Mouse (Mus musculus) liver, embryonic 14.5 days (tissue): Measurements from ENCODE around the gene Cltb. TPM values are rescaled to one million over a fixed set of nuclear protein-coding genes. Genes with fewer than 3 reads are reported as not detected.

Experiments used
- ATAC-seq: fragments of 200-750 bp; cut with Nextera tagmentation; 2 replicates; pipeline ENCODE4 v1.8.0; 2017; ENCODE audit warnings: moderate number of reproducible peaks, mild to moderate bottlenecking, moderate library complexity; ENCODE audit not compliant: insufficient read depth
- DNase-seq, 3 experiments: peaks; one replicate each; pipeline ENCODE4 v3.0.0-alpha.2; 2012 to 2013; ENCODE audit warnings: low read depth in 3 of 3, low spot score in 3 of 3
- H3K27ac ChIP-seq: fragments of 300-500 bp; sonication (generic); 2 replicates; pipeline ENCODE4 v1.5.1; 2014; ENCODE audit warnings: moderate library complexity, mild to moderate bottlenecking, control low read depth, inconsistent platforms
- H3K27me3 ChIP-seq: fragments of 300-500 bp; sonication (generic); 2 replicates; pipeline ENCODE4 v1.6.1; 2014; ENCODE audit warnings: mild to moderate bottlenecking, low read length, moderate library complexity; ENCODE audit not compliant: control insufficient read depth, insufficient read depth
- H3K36me3 ChIP-seq: fragments of 300-500 bp; sonication (generic); replicated peaks from 2 replicates; pipeline ENCODE4 v1.6.1; 2014; ENCODE audit warnings: low read depth; ENCODE audit not compliant: control insufficient read depth, insufficient read depth
- H3K4me1 ChIP-seq, 2 experiments: fragments of 200-500 bp in 1 of 2; fragments of 300-500 bp in 1 of 2; sonication (generic) in 1 of 2; replicated peaks; 2 replicates each; pipeline ENCODE4 v1.6.1; 2012 to 2014; ENCODE audit warnings: antibody characterized with exemption in 1 of 2, inconsistent platforms in 1 of 2, low read length in 1 of 2; ENCODE audit not compliant: control insufficient read depth in 2 of 2, insufficient read depth in 2 of 2
- H3K4me2 ChIP-seq: fragments of 300-500 bp; sonication (generic); 2 replicates; pipeline ENCODE4 v1.6.1; 2014; ENCODE audit warnings: low read depth, mild to moderate bottlenecking, control low read depth, moderate library complexity
- H3K4me3 ChIP-seq, 2 experiments: fragments of 200-500 bp in 1 of 2; fragments of 300-500 bp in 1 of 2; sonication (generic) in 1 of 2; 2 replicates each; pipeline ENCODE4 v1.5.1; 2012 to 2014; ENCODE audit warnings: low read depth in 2 of 2, low read length in 2 of 2, mild to moderate bottlenecking in 2 of 2, control low read depth in 1 of 2, inconsistent platforms in 1 of 2, moderate library complexity in 1 of 2; ENCODE audit not compliant: insufficient read depth in 1 of 2
- H3K9ac ChIP-seq: fragments of 300-500 bp; sonication (generic); replicated peaks from 2 replicates; pipeline ENCODE4 v1.6.1; 2014; ENCODE audit warnings: mild to moderate bottlenecking, control low read depth, moderate library complexity
- H3K9me3 ChIP-seq: fragments of 300-500 bp; sonication (generic); 2 replicates; pipeline ENCODE4 v1.6.1; 2016; ENCODE audit warnings: low read length, mixed read lengths; ENCODE audit not compliant: control insufficient read depth
- CTCF ChIP-seq: IDR thresholded peaks from 2 replicates; pipeline ENCODE4 v1.5.1; 2016; ENCODE audit warnings: antibody characterized with exemption, low read depth, control low read depth
- EP300 ChIP-seq: IDR thresholded peaks from 2 replicates; pipeline ENCODE4 v1.6.1; 2016; ENCODE audit warnings: antibody characterized with exemption, low read depth
- WGBS: fragments of 180-500 bp; shearing (Covaris S2); extraction: QIAGEN DNeasy Blood & Tissue Kit; methylation state at CpG from one replicate; pipeline ENCODE4 v1.1.7; 2014; ENCODE audit not compliant: insufficient replicate concordance; 5-methylcytosine and 5-hydroxymethylcytosine counted together
- polyA plus RNA-seq, 2 experiments: library from polyadenylated mRNA; depleted of rRNA in 1 of 2; stranded (reverse) in 1 of 2; unstranded in 1 of 2; fragments of >200 nt; fragmentation: Nextera tagmentation in 1 of 2; extraction: Ambion mirVana in 1 of 2; gene quantifications; 2 replicates each; pipeline versions ENCODE4 v1.2.1 to v1.2.3; 2012 to 2014

The Cltb gene
- polyA plus RNA-seq, 2 experiments: 15.2 to 30.6 TPM

DNA sequence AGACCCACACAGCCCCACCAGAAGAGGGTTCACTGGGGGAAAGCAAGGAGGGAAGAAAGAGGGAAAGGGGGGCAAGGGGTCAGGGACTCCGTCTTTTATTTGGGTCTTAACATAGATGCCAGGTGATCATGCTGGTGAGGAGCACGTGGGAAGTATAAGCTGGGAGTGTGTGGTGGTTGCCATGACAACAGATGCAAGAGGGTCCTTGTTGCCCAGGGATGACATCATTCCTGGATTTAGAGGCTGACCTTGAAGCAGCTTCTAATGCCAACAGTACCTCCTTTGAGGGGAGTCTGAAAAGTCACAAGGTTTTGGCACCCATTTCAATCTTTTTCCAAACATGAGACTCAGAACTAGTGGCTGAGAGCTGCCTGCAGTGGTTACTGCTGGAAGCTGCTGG lies 39.5 kb downstream of the Cltb start:
- Histone ChIP-seq H3K36me3 (no peaks in the 10 kb centered on the region), H3K9me3 (no peaks in the 10 kb centered on the region), H3K4me3 (no peak overlapping the region), H3K27ac (no peak overlapping the region), H3K9ac (no peak overlapping the region), H3K4me2 (no peak overlapping the region), H3K4me1 (peaks cover 5 to 10% of the 10 kb centered on the region in 2 experiments; a peak in 3 of 4 replicates), H3K27me3 (no peaks in the 10 kb centered on the region; the same call in 1 of the 2 replicates)
- DNase-seq (no peak), ATAC-seq (no peak)
- 52% methylated on average over 2 of the region's 2 CpGs for WGBS
- no peak for TF ChIP-seq EP300

DNA sequence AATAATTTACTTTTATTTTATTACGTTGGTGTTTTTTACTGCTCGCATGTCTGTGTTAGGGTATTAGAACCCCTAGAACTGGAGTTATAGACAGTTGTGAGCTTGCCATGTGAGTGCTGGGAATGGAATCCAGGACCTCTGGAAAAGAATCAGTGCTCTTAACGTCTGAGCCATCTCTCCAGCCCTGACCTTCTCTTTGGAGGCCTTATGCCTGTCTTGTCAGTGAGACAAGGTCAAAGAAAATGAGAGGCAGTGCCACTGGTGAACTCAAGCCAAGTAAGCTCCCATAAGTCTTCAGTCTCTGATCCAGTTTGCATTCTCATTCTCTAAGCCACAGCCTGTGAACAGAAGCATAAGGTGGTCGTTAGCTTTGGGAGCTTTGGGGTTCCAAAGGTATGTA lies 40.4 kb downstream of the Cltb start:
- H3K9ac ChIP-seq: no peak overlapping the region
- H3K4me3 ChIP-seq: no peak overlapping the region
- ATAC-seq (no peak), DNase-seq (no peak)
- peaks cover 8 to 15% of the 10 kb centered on the region in 2 experiments for H3K4me1 ChIP-seq
- WGBS: 61% methylated on average over 4 of the region's 4 CpGs
- no peaks in the 10 kb centered on the region; the same call in 1 of the 2 replicates for H3K27me3 ChIP-seq
- no peak overlapping the region for H3K4me2 ChIP-seq
- TF ChIP-seq CTCF (no peak), EP300 (no peak)
- no peaks in the 10 kb centered on the region for H3K9me3 ChIP-seq
- H3K27ac ChIP-seq: no peak overlapping the region
- no peaks in the 10 kb centered on the region for H3K36me3 ChIP-seq

- no peak for ATAC-seq
- TF ChIP-seq CTCF (no peak), EP300 (no peak)
These were observed 41.9 kb downstream of the Cltb start for GRCm38 (mm10) chr13:54569282-54569681.

GRCm38 (mm10) chr13:54568380-54568779 lies 42.8 kb downstream of the Cltb start:
- ATAC-seq (no peak), DNase-seq (no peak)
- Histone ChIP-seq H3K4me2 (no peak overlapping the region), H3K27ac (no peak overlapping the region), H3K9ac (no peak overlapping the region), H3K27me3 (no peaks in the 10 kb centered on the region), H3K9me3 (no peaks in the 10 kb centered on the region), H3K4me1 (peaks cover 9 to 18% of the 10 kb centered on the region in 2 experiments), H3K36me3 (no peaks in the 10 kb centered on the region), H3K4me3 (no peak overlapping the region)
- no peak for TF ChIP-seq EP300
- no peak for TF ChIP-seq CTCF
- WGBS: 26% methylated on average over 5 of the region's 5 CpGs

More at GRCm38 (mm10) chr13:54569282-54569681, 41.9 kb downstream of the Cltb start:
- no peaks in the 10 kb centered on the region for H3K36me3 ChIP-seq
- no peaks in the 10 kb centered on the region for H3K9me3 ChIP-seq
- no peak for DNase-seq
- no peak overlapping the region for H3K4me2 ChIP-seq
- H3K9ac ChIP-seq: no peak overlapping the region
- 41% methylated on average over 1 of the region's 1 CpGs for WGBS
- H3K27me3 ChIP-seq: no peaks in the 10 kb centered on the region; the same call in 1 of the 2 replicates
- peaks cover 8 to 16% of the 10 kb centered on the region in 2 experiments for H3K4me1 ChIP-seq
- no peak overlapping the region for H3K27ac ChIP-seq
- H3K4me3 ChIP-seq: no peak overlapping the region

- no peaks in the 10 kb centered on the region for H3K9me3 ChIP-seq
- no peaks in the 10 kb centered on the region for H3K27me3 ChIP-seq
- peak overlapping the region; percentile 94 for H3K9ac ChIP-seq
- DNase-seq: no peak
- WGBS: 38% methylated on average over 8 of the region's 8 CpGs
- peaks cover 9 to 18% of the 10 kb centered on the region in 2 experiments for H3K4me1 ChIP-seq
- H3K4me3 ChIP-seq: peak overlapping the region; percentile 86 to 94
- no peaks in the 10 kb centered on the region; the same call in 1 of the 2 replicates for H3K36me3 ChIP-seq
- H3K4me2 ChIP-seq: peak overlapping the region; percentile 83
- H3K27ac ChIP-seq: peak overlapping the region; percentile 59
- peak; percentile 83 for TF ChIP-seq CTCF
- TF ChIP-seq EP300: no peak
- peak; percentile 69 for ATAC-seq
These were observed 45.4 kb downstream of the Cltb start for GRCm38 (mm10) chr13:54565594-54566345.
